Mouse (Mus musculus): ENCODE results near the gene Kmt2a. TPM values are rescaled to one million over a fixed set of nuclear protein-coding genes. Genes with fewer than 3 reads are reported as not detected.

Kmt2a gene
- polyA plus RNA-seq, 1 experiment from 2014 or later: 23.5 TPM

GRCm38 (mm10) chr9:44855153-44855552, 25.9 kb downstream of the Kmt2a start:
- Histone ChIP-seq H3K27me3 (no peaks in the 10 kb centered on the region), H3K27ac (no peak overlapping the region), H3K4me2 (replicated peaks) (no peak overlapping the region), H3K4me1 (0 out of 2 replicates have a peak, but pooled peaks cover 2% of the 10 kb centered on the region), H3K9ac (no peak overlapping the region), H3K9me3 (no peaks in the 10 kb centered on the region), H3K4me3 (no peak overlapping the region), H3K36me3 (peaks cover 11% of the 10 kb centered on the region; the same call in 1 of the 2 replicates)
- ATAC-seq (ENCODE audit: insufficient number of reproducible peaks, insufficient read depth, low FRiP score, low TSS enrichment): no peak
- WGBS: 91% methylated on average over 6 of the region's 6 CpGs

- no peaks in the 10 kb centered on the region for H3K4me1 ChIP-seq
- peaks cover 73% of the 10 kb centered on the region for H3K36me3 ChIP-seq
- no peak overlapping the region for H3K4me2 ChIP-seq (replicated peaks)
- no peak overlapping the region for H3K9ac ChIP-seq
- H3K4me3 ChIP-seq: no peak overlapping the region
- H3K27me3 ChIP-seq: no peaks in the 10 kb centered on the region
- no peaks in the 10 kb centered on the region for H3K9me3 ChIP-seq
- ATAC-seq (ENCODE audit: insufficient number of reproducible peaks, insufficient read depth, low FRiP score, low TSS enrichment): no peak
- 94% methylated on average over 6 of the region's 6 CpGs for WGBS
- no peak overlapping the region for H3K27ac ChIP-seq
These were observed 33.6 kb downstream of the Kmt2a start for GRCm38 (mm10) chr9:44847446-44847845.

- H3K27ac ChIP-seq: no peak overlapping the region
- no peaks in the 10 kb centered on the region for H3K27me3 ChIP-seq
- H3K9me3 ChIP-seq: no peaks in the 10 kb centered on the region
- H3K9ac ChIP-seq: no peak overlapping the region
- H3K4me3 ChIP-seq: no peak overlapping the region
- ATAC-seq (ENCODE audit: insufficient number of reproducible peaks, insufficient read depth, low FRiP score, low TSS enrichment): no peak
- no peak overlapping the region for H3K4me2 ChIP-seq (replicated peaks)
- WGBS: 90% methylated on average over 10 of the region's 10 CpGs
- H3K36me3 ChIP-seq: peaks cover 80% of the 10 kb centered on the region
- no peaks in the 10 kb centered on the region for H3K4me1 ChIP-seq
These were observed 39.9 kb downstream of the Kmt2a start for GRCm38 (mm10) chr9:44841241-44841640.

- WGBS: 54% methylated on average over 7 of the region's 7 CpGs
- no peak overlapping the region for H3K4me2 ChIP-seq (replicated peaks)
- H3K4me3 ChIP-seq: no peak overlapping the region
- no peak overlapping the region for H3K27ac ChIP-seq
- H3K36me3 ChIP-seq: peaks cover 81% of the 10 kb centered on the region
- no peaks in the 10 kb centered on the region for H3K4me1 ChIP-seq
- no peak overlapping the region for H3K9ac ChIP-seq
- ATAC-seq (ENCODE audit: insufficient number of reproducible peaks, insufficient read depth, low FRiP score, low TSS enrichment): no peak
- H3K27me3 ChIP-seq: no peaks in the 10 kb centered on the region
- H3K9me3 ChIP-seq: no peaks in the 10 kb centered on the region
These were observed 44.7 kb downstream of the Kmt2a start for GRCm38 (mm10) chr9:44836439-44836838.

- H3K4me1 ChIP-seq: no peaks in the 10 kb centered on the region
- H3K4me3 ChIP-seq: no peak overlapping the region
- 89% methylated on average over 4 of the region's 4 CpGs for WGBS
- H3K27me3 ChIP-seq: no peaks in the 10 kb centered on the region
- H3K36me3 ChIP-seq: peaks cover 86% of the 10 kb centered on the region
- no peak overlapping the region for H3K9ac ChIP-seq
- H3K4me2 ChIP-seq (replicated peaks): no peak overlapping the region
- ATAC-seq (ENCODE audit: insufficient number of reproducible peaks, insufficient read depth, low FRiP score, low TSS enrichment): no peak
- no peak overlapping the region for H3K27ac ChIP-seq
- no peaks in the 10 kb centered on the region for H3K9me3 ChIP-seq
These were observed 48.7 kb downstream of the Kmt2a start for GRCm38 (mm10) chr9:44832356-44832755.

- WGBS: 81% methylated on average over 2 of the region's 2 CpGs
- H3K36me3 ChIP-seq: peaks cover 94% of the 10 kb centered on the region
- no peak overlapping the region for H3K27ac ChIP-seq
These were observed 50.6 kb downstream of the Kmt2a start for GRCm38 (mm10) chr9:44830506-44830905.

GRCm38 (mm10) chr9:44828944-44829343, 52.2 kb downstream of the Kmt2a start:
- Histone ChIP-seq H3K4me3 (no peak overlapping the region), H3K9ac (no peak overlapping the region), H3K4me2 (replicated peaks) (no peak overlapping the region), H3K4me1 (no peaks in the 10 kb centered on the region), H3K27ac (no peak overlapping the region), H3K27me3 (no peaks in the 10 kb centered on the region), H3K36me3 (peaks cover 93% of the 10 kb centered on the region), H3K9me3 (no peaks in the 10 kb centered on the region)
- ATAC-seq (ENCODE audit: insufficient number of reproducible peaks, insufficient read depth, low FRiP score, low TSS enrichment): no peak
- WGBS: 93% methylated on average over 11 of the region's 11 CpGs

More at GRCm38 (mm10) chr9:44830506-44830905, 50.6 kb downstream of the Kmt2a start:
- H3K9ac ChIP-seq: no peak overlapping the region
- H3K27me3 ChIP-seq: no peaks in the 10 kb centered on the region
- no peak overlapping the region for H3K4me2 ChIP-seq (replicated peaks)
- H3K4me3 ChIP-seq: no peak overlapping the region
- no peaks in the 10 kb centered on the region for H3K9me3 ChIP-seq
- no peaks in the 10 kb centered on the region for H3K4me1 ChIP-seq
- ATAC-seq (ENCODE audit: insufficient number of reproducible peaks, insufficient read depth, low FRiP score, low TSS enrichment): no peak

- WGBS: 55% methylated on average over 7 of the region's 7 CpGs
- no peak overlapping the region for H3K4me3 ChIP-seq
- no peak overlapping the region for H3K9ac ChIP-seq
- no peaks in the 10 kb centered on the region for H3K27me3 ChIP-seq
- H3K4me1 ChIP-seq: no peaks in the 10 kb centered on the region
- no peak overlapping the region for H3K27ac ChIP-seq
- H3K9me3 ChIP-seq: no peaks in the 10 kb centered on the region
- H3K36me3 ChIP-seq: peaks cover 93% of the 10 kb centered on the region
- no peak overlapping the region for H3K4me2 ChIP-seq (replicated peaks)
- ATAC-seq (ENCODE audit: insufficient number of reproducible peaks, insufficient read depth, low FRiP score, low TSS enrichment): no peak
These were observed 54.4 kb downstream of the Kmt2a start for GRCm38 (mm10) chr9:44826660-44827059.

GRCm38 (mm10) chr9:44819920-44820827, 60.9 kb downstream of the Kmt2a start:
- H3K4me1 ChIP-seq: no peaks in the 10 kb centered on the region
- H3K9ac ChIP-seq: no peak overlapping the region
- ATAC-seq (ENCODE audit: insufficient number of reproducible peaks, insufficient read depth, low FRiP score, low TSS enrichment): no peak
- 91% methylated on average over 15 of the region's 15 CpGs for WGBS
- no peak overlapping the region for H3K4me3 ChIP-seq
- H3K4me2 ChIP-seq (replicated peaks): no peak overlapping the region
- H3K9me3 ChIP-seq: no peaks in the 10 kb centered on the region
- no peak overlapping the region for H3K27ac ChIP-seq
- peaks cover 98% of the 10 kb centered on the region for H3K36me3 ChIP-seq
- no peaks in the 10 kb centered on the region for H3K27me3 ChIP-seq

- H3K4me1 ChIP-seq: no peaks in the 10 kb centered on the region
- H3K27me3 ChIP-seq: no peaks in the 10 kb centered on the region
- 85% methylated on average over 5 of the region's 5 CpGs for WGBS
- H3K36me3 ChIP-seq: peaks cover 100% of the 10 kb centered on the region
- no peak overlapping the region for H3K4me2 ChIP-seq (replicated peaks)
- H3K4me3 ChIP-seq: no peak overlapping the region
- no peak for ATAC-seq (ENCODE audit: insufficient number of reproducible peaks, insufficient read depth, low FRiP score, low TSS enrichment)
- H3K27ac ChIP-seq: no peak overlapping the region
- H3K9ac ChIP-seq: no peak overlapping the region
- H3K9me3 ChIP-seq: no peaks in the 10 kb centered on the region
These were observed 63.6 kb downstream of the Kmt2a start for GRCm38 (mm10) chr9:44817522-44817921.

GRCm38 (mm10) chr9:44814179-44814578, 66.9 kb downstream of the Kmt2a start:
- no peak overlapping the region for H3K27ac ChIP-seq
- H3K36me3 ChIP-seq: peaks cover 97% of the 10 kb centered on the region
- ATAC-seq (ENCODE audit: insufficient number of reproducible peaks, insufficient read depth, low FRiP score, low TSS enrichment): no peak
- no peak overlapping the region for H3K9ac ChIP-seq
- no peak overlapping the region for H3K4me2 ChIP-seq (replicated peaks)
- H3K4me1 ChIP-seq: no peaks in the 10 kb centered on the region
- H3K9me3 ChIP-seq: no peaks in the 10 kb centered on the region
- WGBS: 92% methylated on average over 8 of the region's 8 CpGs
- no peak overlapping the region for H3K4me3 ChIP-seq
- H3K27me3 ChIP-seq: no peaks in the 10 kb centered on the region

- ATAC-seq (ENCODE audit: insufficient number of reproducible peaks, insufficient read depth, low FRiP score, low TSS enrichment): no peak
- no peak overlapping the region for H3K27ac ChIP-seq
- H3K27me3 ChIP-seq: no peaks in the 10 kb centered on the region
- WGBS: 87% methylated on average over 10 of the region's 10 CpGs
- no peak overlapping the region for H3K9ac ChIP-seq
- no peaks in the 10 kb centered on the region for H3K9me3 ChIP-seq
- H3K4me1 ChIP-seq: no peaks in the 10 kb centered on the region
- no peak overlapping the region for H3K4me3 ChIP-seq
- H3K4me2 ChIP-seq (replicated peaks): no peak overlapping the region
- peaks cover 95% of the 10 kb centered on the region for H3K36me3 ChIP-seq
These were observed 70.8 kb downstream of the Kmt2a start for GRCm38 (mm10) chr9:44810316-44810715.

Data from embryonic facial prominence, embryonic 12.5 days (tissue).